Mouse (Mus musculus) MEL-GATA-1-ER (cell line): Measurements from ENCODE around the gene Eif4h.
"Not testable (repeated sequence)": the region's sequence is repeated elsewhere in the genome, so short reads cannot be mapped to it uniquely, and the experiment has no call there.

Experiments used
- DNase-seq: peaks from one replicate; pipeline ENCODE4 v3.0.0-alpha.2; 2012; ENCODE audit warnings: low read depth; ENCODE audit errors: extremely low read depth

Gene Eif4h

DNA sequence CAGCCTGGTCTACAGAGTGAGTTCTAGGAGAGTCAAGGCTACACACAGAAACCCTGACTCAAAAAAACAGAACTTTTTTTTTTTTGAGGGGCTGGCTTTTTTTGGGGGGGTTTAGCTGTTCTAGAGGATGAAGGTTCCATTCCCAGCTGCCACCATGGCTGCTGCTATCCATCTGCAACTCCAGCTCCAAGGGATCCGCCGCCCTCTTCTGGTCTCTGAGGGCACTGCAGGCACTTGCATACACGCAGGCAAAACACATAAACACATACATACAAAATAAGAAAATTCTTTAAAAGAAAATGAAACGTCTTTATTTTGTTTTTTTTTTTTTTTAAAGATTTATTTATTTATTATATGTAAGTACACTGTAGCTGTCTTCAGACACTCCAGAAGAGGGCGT, 11.6 kb upstream of the Eif4h start:
- DNase-seq: no peak

DNA sequence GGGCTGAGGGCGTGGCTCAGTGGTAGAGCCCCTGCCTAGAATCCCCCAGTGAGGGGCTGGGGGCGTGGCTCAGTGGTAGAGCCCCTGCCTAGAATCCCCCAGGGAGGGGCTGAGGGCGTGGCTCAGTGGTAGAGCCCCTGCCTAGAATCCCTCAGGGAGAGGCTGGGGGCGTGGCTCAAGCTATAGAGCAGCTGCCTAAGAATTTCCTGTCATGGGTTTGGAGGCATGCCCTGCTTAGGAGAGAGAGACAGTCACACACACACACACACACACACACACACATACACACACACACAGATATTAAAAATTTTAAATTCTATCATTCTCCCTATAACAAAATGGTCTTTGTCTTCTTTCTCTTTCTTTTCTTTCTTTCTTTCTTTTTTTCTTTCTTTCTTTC, 9.7 kb upstream of the Eif4h start:
- DNase-seq: not testable (repeated sequence)

DNA sequence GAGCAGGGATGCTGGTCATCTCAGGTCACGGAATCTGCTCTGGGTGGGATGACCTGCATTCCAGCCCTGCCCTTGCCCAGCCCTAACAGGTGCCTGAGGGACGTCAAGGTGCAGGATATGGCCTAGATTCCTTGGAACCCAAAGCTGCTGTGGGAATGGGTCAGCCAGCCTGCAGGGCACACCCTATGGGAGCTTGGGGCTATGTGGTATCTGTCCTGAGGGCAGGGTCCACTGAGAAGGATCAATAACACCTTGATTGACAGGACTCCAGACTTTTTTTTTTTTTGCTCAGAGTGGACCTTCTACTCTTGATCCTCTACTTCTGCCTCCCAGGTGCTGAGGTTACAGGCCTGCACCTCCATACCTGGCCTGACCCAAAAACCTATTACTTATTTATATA, 8.1 kb upstream of the Eif4h start:
- DNase-seq: no peak

DNA sequence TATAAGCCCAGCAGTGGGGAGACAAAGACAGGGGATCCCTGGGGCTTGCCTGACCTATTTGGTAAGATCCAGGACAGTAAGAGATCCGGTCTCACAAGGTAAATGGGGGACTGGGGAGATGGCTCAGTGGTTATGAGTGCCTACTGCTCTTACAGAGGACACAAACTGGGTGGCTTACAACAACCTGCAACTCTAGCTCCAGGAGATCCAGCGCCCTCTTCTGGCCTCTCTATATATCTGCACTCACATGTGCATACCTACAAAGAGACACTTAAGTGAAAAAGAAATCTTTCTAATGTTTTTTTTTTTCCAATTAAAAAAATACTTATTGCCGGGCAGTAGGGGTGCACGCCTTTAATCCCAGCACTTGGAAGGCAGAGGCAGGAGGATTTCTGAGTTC, 7.2 kb upstream of the Eif4h start:
- DNase-seq: no peak

DNA sequence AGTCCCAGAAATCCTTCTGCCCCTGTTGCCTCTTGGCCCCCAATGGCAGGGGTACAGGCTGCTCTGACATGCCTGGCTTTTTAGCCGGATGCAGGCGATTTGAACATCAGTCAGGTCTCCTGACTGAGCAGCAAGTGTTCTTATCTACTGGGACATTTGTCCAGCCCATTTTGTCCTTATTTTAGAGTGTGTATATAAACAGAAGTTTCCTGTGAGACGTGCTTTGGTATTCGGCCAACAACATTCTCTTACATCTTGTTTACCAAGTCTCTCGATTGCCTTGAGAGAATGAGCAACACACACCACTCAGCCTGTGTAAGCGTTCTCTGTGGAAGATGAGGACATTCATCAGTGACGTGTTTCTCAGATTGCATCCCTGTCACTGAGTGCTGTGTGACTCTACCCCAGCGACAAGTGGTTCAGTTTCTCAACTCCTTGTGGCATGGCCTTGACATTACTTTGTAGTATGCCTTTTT, 5.4 kb upstream of the Eif4h start:
- DNase-seq: no peak

DNA sequence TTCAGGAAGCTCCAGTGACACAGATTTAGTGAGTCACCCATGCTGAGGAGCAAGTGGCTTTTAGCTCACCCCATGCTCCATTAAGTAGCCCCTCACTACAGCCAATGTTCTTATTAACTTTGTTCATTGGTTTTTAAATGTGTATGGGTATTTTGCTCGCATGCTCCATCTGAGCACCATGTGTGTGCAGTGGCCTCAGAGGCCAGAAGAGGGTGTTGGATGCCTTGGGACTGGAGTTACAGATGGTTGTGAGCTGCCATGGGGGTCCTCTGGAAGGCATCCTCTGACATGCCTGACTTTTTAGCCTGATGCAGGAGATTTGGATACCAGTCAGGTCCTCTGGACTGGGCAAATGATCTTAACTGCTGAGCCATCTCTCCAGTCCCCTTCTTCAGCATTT, 4.8 kb upstream of the Eif4h start:
- DNase-seq: no peak

DNA sequence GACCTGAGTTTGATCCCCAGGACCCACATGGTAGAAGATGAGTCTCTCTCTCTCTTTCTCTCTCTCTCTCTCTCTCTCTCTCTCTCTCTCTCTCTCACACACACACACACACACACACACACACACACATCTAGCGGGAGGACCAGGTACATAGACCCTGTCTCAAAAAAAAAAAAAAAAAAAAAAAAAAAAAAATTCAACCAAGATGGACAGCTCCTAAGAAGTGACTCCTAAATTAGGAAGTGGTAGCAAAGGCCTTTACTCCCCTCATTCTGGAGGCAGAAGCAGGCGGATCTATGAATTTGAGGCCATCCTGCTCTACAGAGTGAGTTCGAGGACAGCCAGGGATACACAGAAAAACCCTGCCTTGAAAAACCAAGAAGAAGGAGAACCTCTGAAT, 1.1 kb upstream of the Eif4h start:
- no peak for DNase-seq

DNA sequence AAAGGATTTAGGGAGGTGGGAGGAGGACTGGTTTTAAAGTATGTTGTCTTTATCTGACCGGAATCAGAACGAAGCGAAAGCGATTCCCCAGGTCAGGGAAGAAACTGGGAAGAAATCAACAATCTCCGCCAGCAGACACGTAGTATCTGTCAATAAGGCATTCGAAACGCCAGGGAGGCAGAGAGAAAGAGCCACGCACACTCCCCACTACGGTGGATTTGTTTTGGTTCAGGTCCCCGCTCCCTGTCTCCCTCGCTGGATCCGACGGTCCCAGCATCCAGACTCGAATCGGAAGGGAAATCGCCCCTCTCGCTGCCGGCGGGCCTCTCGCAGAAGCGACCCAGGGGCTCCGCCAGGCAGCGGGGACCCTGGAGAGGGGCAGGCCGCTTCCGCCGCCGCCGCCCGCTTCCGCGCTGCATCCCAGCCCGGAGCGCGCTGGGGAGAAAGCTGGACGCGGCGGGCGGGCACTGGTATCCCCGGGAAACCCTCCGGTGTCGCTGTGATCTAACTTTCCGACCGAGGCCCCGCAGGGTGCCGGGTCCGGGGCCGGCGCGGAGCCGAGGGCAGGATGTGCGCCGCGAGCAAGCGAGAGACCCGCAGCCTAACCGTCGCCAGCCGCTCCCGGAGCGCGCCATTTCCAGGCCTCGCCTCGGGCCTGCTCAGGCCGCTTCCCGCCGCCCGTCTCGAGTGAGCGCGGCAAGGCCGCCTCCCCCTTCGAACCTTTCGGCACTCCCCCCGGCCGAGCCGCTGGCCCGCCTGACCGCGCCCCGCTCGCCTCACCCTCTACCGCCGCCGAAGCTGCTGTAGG, 625 bp downstream of the Eif4h start:
- DNase-seq: no peak

DNA sequence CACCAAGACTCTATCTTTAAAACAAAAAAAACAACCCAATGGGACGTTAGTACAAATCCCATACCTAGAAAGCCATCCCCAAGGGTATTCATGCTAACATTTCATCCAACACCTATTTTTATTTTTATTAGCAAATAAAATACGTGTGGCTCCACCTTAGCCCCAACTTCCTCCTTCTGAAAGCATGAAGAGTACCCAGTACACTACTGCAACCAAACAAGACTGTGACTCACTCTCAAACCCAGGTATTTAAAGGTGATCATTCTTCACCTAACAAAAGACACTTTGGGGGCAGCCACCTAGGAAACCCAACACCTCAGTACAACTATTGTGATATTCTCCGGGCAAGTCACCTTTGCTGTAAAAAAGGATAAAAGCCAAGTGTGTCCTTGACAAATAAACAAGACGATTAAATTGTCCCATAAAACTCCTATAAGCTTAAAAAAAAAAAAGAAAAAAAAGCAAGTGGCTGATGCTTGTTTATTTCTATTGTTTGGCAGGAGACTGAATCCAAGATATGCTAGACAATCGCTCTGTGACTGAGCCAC, 1.4 kb downstream of the Eif4h start:
- peak; percentile 28 for DNase-seq

DNA sequence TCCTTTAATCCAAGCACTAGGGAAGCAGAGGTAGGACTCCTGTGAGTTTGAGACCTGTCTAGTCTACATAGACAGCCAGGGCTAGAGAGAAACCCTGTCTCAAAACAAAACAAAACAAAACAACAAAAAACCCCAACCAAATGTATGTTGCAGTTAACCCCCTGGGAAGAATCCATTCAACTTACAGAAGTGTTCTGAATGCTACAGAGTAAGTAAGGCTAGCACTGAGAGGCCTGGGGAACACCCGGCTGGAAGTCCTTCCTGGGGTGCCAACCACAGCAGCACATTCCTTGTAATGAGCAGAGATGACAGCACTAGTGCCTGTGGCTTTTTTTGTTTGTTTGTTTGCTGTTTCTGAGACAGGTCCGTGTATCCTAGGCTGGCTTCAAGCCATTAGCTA, 6.4 kb downstream of the Eif4h start:
- DNase-seq: no peak

DNA sequence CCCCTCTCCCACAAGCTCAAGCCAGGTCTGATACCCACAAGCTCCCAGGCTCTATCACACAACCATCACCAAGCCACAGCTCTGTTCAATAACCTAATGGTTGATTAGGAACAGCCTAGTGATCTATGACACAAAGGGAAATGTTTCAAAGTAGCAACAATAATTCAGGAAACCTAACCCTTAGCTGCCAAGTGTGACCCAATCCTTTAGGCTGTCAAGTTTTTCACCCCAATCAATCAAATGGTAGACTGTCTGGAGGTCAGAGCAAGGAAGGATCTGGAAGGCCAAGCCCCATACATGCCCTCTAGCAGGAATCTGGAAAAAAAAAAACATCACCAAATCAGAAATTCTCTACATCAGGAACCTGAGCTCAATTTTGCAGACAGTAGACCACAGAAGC, 8.5 kb downstream of the Eif4h start:
- no peak for DNase-seq

DNA sequence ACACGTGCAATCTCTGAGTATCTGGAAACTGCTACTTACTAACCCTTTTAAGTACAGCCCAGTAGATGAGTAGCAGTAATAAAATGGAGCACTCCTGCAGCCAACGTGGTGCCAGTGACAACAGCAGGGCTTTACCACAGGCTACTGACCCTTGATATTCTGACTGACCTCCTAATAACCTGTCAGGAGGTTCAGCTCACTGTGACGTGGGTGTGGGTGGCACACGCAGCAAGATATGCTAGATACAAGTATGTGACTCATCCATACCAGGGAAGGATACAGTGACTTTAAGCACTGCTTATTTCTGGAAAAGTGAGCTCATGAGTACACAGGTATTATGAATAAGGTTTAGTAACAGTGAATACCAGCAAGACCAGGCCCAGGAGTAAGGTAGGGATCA, 9.8 kb downstream of the Eif4h start:
- DNase-seq: no peak

DNA sequence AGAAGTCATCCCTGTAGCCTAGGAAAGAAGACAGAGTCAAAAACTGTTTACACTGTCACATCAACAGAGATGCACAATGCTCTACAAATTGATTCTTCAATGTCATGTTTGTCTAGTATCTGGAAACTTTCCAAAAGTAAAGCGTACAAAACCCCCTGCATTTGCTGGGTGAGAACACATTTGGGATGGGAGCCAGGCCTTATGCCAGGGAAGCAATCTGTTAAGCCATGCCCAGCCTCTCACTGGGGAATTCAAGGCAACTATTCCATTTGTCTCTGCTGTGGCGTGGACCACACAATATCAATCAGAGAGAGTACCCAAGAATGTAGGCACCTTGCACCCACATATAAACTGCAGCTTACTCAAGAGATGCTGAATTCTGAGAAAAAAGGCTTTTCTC, 17.2 kb downstream of the Eif4h start:
- no peak for DNase-seq

DNA sequence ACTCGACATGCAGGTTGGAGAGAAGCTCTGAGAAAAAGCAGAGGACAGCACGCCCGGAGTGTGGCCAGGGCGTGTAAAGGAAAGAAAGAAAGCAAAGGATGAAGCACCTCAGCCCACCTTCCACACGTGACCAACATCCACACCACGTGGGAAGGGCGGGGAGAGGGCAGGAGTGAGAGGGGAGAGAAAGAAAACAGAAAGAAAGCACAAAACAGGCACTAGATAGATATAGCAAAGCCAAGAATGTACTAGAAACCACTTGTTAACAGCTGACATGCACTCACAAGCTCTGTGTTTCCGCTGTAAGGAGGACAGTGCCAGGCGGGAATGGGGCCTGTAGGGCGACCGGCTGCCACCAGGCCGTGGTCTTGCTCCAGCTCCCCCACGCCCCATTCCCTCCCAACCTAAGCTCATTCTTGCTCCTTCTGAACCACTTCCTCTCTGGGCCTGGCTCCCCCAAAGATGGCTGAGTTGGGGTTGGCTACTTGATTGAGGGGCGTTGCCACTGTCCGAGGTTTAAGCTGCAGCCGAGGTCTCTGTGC, 18.1 kb downstream of the Eif4h start:
- DNase-seq: no peak

DNA sequence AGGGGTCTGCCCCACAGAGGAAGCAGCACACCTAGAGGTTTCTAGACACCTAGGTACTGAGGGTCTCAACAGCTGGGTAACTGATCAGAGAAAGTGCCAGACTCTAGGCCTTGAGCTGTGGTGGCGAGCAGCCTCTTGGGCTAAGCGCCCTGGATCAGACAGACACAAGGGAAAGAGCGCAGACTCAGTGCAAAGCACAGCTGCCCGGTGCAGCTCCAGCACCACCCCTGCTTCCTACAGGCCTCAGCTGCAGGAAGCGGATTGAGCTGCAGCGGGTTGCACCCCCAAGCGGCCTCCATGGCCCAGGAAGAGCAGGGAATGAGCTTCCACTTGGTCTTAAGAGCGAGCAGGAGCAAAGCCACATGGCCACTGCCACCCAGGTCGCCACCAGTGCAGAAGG, 18.8 kb downstream of the Eif4h start:
- DNase-seq: no peak

DNA sequence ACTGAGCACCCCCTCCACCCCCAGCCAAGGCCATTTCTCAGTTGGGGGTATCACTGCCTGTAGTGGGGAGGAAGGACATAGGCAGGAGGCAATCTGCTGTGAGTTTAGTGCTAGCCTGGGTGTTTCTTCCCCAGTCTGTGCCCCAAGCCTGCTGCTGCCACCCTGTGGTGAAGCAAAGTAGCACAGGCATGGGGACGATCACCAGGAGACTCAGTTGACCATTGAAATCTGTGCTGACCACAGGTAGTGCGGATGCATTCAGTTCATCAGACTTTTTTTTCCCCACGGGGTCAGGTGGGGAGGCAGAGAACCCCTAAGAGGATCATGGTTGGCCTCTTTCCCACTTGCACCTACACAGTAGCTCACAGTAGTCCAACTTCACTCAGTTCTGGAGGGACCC, 22.2 kb downstream of the Eif4h start:
- DNase-seq: no peak

DNA sequence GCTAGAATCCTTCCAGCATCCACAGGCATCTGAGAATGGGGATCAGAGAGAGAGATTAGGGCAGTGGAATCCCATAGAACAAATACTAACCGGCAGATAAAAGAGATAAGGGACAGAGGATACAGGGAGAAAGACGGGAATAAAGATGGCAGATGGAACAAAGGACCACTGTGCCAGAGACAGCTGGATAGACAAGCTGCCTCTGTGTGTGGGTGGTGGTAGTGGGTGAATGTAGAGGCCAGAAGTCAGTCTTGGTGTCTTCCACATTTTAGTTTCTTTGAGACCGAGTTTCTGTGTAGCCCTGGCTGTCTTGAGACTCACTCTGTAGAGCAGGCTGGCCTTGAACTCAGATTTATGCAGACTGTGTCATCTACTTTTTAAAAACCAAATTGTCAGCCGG, 23.5 kb downstream of the Eif4h start:
- no peak for DNase-seq

DNA sequence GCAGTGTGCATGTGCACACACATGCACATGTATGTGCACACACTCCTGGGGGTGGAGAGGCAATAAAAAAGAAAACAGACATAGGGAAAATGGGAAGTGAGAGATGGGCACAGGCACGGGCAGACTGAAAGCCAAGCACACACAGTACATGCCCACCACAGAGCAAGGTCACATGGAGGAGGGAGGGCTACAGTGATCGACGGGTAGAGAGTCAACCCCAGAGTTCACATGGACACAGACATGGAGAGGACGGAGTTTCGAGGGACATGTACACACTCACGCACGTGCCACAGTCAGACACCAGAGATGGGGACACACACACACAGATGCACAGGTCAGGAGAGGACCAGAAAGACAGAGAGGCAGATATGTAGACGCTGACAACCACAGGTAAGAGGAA, 23.9 kb downstream of the Eif4h start:
- no peak for DNase-seq

DNA sequence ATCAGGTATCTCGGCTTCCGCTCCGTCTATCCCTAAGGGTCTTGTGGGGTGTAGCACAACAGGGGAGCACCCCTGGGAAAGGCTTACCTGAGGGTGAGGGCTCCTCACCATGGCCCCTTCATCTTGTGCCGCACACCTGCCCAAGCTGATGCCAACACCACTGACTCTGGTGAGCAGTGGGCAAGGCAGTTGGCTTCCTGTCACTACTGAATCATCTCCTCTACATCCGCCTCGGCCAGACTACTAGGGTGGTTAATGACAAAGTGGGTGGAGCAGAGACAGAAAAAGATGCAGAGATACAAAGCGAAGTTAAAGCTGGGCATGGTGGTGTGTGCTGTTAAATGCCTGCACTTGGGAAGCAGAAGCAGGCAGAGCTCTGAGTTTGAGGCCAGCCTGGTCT, 24.5 kb downstream of the Eif4h start, which contains the start of gene Lat2:
TSS of gene Lat2 (minus strand) at position 224 of the 400 bp plus-strand sequence.
- DNase-seq: no peak

DNA sequence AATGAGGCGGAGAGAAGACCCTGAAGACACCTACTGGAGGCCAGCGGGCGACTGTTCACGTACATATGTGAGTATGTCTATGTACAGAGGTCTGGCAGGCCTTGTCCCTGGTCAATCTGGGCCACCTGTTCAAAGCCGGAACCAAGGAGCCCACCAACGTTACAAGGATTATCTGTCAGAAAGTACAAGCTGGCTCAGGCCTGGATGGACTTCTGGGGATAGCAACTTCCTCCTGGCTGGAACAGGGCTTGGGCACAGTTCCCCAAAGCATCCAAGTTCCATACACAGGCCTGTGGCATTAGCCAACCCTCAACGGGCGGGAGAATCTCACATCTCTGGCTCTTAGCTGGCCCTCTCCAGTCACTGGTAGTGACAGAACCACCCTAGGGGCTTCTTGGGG, 25.0 kb downstream of the Eif4h start:
- DNase-seq: no peak

DNA sequence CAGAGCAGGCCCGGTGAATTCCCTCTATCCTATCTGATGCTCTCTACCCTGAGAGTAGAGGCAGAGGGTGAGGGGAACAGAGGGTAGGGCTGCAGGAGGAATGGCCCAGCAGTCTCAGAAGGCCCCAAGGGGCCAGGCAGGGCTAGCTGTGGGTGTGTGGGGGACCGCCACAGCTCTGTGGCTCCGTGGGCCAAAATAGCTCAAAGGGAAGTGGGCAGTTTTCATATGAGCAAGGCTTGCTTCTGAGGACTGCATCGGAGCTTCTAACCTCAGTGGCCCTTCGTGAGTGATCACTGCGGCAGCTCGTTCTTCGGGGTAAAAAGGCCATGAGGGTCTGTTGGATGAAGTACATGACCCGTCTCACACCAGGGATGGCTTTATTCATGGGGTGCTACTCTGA, 25.6 kb downstream of the Eif4h start:
- no peak for DNase-seq

DNA sequence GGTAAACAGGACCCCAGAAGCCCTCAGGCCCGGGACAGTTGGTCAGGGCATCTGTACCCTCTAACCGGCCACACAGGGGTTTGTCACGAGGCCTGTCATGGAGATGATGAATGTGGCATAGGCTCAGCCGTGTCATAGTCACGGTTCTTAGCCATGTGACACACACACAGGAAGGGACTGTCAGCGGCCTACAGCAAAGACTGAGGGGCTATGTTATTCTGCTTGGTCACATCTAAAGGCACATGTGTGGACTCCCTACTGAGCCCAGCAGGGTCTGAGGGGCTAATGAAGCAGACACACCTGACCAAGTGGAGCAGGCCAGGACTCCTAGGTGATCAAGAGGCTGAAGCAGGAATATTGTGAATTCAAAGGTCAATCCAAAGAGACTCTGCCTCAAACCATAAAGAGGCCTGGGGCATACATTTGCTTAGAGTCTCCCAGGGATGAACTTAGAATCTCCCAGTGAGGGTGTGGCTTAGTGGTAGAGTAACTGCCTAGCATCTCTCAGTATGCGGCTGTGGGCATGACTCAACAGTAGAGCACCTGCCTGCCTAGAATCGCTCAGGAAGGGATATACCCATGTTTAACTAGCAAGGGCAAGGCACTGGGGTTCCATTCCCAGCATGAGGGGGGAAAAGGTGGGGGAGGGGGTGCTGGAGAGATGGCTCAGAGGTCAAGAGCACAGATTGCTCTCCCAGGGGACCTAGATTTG, 27.3 kb downstream of the Eif4h start:
- no peak for DNase-seq
